Mouse (Mus musculus): ENCODE measurements around the gene Bola2. TPM values are rescaled to one million over a fixed set of nuclear protein-coding genes. Genes with fewer than 3 reads are reported as not detected.

Gene Bola2
- total RNA-seq, 2 experiments from 2014 or later: 56.2 to 61.9 TPM

Other genes starting within 250 kb of the Bola2 start
- gene Atp2a1, start 232.3 kb upstream of the Bola2 start, total RNA-seq (2021): 1,000 to 10,000 TPM; 6,232 to 6,720 TPM
- 10 to 100 TPM; 52.7 to 57.0 TPM for gene Sh2b1, start 220.0 kb upstream of the Bola2 start, total RNA-seq (2021)
- 100 to 1,000 TPM in 1 of 2 experiments, 10 to 100 TPM in 1; 97.3 to 127 TPM for gene Tufm, start 208.0 kb upstream of the Bola2 start, total RNA-seq (2021)
- gene Atxn2l, start 192.0 kb upstream of the Bola2 start, total RNA-seq (2021): 10 to 100 TPM; 57.0 to 70.7 TPM
- gene Eif3c, start 129.0 kb upstream of the Bola2 start, total RNA-seq (2021): 100 to 1,000 TPM; 181 to 184 TPM
- 1 to 10 TPM in 1 of 2 experiments, under 1 TPM in 1; 0.83 to 1.4 TPM for gene Apobr, start 110.5 kb upstream of the Bola2 start, total RNA-seq (2021)
- 10 to 100 TPM; 11.8 to 14.1 TPM for gene Cln3, start 109.6 kb upstream of the Bola2 start, total RNA-seq (2021)
- gene Il27, start 100.5 kb upstream of the Bola2 start, total RNA-seq (2021): not detected
- gene Nupr1, start 64.5 kb upstream of the Bola2 start, total RNA-seq (2021): 10 to 100 TPM; 18.2 to 21.6 TPM
- gene Sgf29, start 46.1 kb upstream of the Bola2 start, total RNA-seq (2021): 10 to 100 TPM; 27.7 to 31.8 TPM
- gene Sult1a1, start 19.0 kb upstream of the Bola2 start, total RNA-seq (2021): 10 to 100 TPM; 13.1 to 14.2 TPM
- 1 to 10 TPM; 7.0 to 7.4 TPM for gene Slx1b, start 383 bp downstream of the Bola2 start, total RNA-seq (2021)
- 10 to 100 TPM; 11.8 to 14.5 TPM for gene Coro1a, start 12.4 kb downstream of the Bola2 start, total RNA-seq (2021)
- gene Mapk3, start 64.2 kb downstream of the Bola2 start, total RNA-seq (2021): 10 to 100 TPM; 65.0 to 66.7 TPM
- 1 to 10 TPM; 4.8 to 5.1 TPM for gene Gdpd3, start 70.9 kb downstream of the Bola2 start, total RNA-seq (2021)
- gene Ypel3, start 81.6 kb downstream of the Bola2 start, total RNA-seq (2021): 10 to 100 TPM; 61.7 to 82.5 TPM
- 1 to 10 TPM in 1 of 2 experiments, under 1 TPM in 1; 0.44 to 1.1 TPM for gene Tbx6, start 86.1 kb downstream of the Bola2 start, total RNA-seq (2021)
- 10 to 100 TPM; 74.6 to 74.7 TPM for gene Ppp4c, start 97.1 kb downstream of the Bola2 start, total RNA-seq (2021)
- 10 to 100 TPM in 1 of 2 experiments, 1 to 10 TPM in 1; 8.4 to 11.2 TPM for gene Fam57b, start 102.3 kb downstream of the Bola2 start, total RNA-seq (2021)
- not detected for gene 4930451I11Rik, start 136.2 kb downstream of the Bola2 start, total RNA-seq (2021)
- under 1 TPM; 0.26 to 0.32 TPM for gene Doc2a, start 152.0 kb downstream of the Bola2 start, total RNA-seq (2021)
- 10 to 100 TPM; 22.2 to 29.4 TPM for gene Hirip3, start 166.6 kb downstream of the Bola2 start, total RNA-seq (2021)
- 10 to 100 TPM; 35.9 to 38.7 TPM for gene Ino80e, start 167.0 kb downstream of the Bola2 start, total RNA-seq (2021)
- 10 to 100 TPM; 61.2 to 67.0 TPM for gene Taok2, start 189.3 kb downstream of the Bola2 start, total RNA-seq (2021)
- 10 to 100 TPM; 22.8 to 23.8 TPM for gene Tmem219, start 227.5 kb downstream of the Bola2 start, total RNA-seq (2021)
- gene Kctd13, start 233.5 kb downstream of the Bola2 start, total RNA-seq (2021): 1 to 10 TPM; 6.0 to 7.0 TPM

All from gastrocnemius, postnatal 4 days (tissue).